Mouse (Mus musculus) G1E (cell line): ENCODE data around the gene Gpr35.

Experiments
- CTCF ChIP-seq: IDR thresholded peaks from 2 replicates; pipeline ENCODE4 v1.5.1; 2012; ENCODE audit warnings: low read depth, low read length, inconsistent platforms, mixed read lengths
- GATA2 ChIP-seq: IDR thresholded peaks from 2 replicates; pipeline ENCODE4 v1.6.1; 2012; ENCODE audit warnings: low read depth, low read length, inconsistent platforms, borderline replicate concordance

DNA sequence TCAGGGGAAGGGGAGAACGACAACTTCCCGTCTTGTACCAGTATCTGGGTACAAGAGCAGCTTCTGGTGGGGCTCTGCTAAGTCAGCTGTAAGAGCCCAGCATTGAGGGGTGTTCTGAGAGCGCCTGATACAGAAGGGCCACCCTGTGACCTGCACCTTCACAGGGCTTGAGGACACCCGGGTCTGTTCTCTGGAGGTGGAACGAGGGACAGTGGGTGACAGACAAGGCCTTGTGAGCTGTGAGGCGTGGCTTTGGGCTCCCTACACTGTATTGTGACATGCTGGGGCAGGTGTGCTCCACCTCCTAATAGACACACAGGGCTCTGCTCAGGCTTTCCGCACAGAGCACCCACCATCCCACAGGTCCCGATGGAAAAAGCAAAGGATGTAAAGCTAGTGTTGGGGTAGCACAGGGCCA, 38.9 kb upstream of the Gpr35 start:
- TF ChIP-seq CTCF = no peak
- TF ChIP-seq GATA2 = no peak
